Mouse (Mus musculus) kidney, postnatal 4 days (tissue): ENCODE data around the gene Slc35b2.

ENCODE experiments used
- DNase-seq, 2 experiments: peaks; one replicate each; pipeline ENCODE4 v3.0.0; 2021; ENCODE audit warnings: mixed read lengths in 2 of 2

Slc35b2 gene

DNA sequence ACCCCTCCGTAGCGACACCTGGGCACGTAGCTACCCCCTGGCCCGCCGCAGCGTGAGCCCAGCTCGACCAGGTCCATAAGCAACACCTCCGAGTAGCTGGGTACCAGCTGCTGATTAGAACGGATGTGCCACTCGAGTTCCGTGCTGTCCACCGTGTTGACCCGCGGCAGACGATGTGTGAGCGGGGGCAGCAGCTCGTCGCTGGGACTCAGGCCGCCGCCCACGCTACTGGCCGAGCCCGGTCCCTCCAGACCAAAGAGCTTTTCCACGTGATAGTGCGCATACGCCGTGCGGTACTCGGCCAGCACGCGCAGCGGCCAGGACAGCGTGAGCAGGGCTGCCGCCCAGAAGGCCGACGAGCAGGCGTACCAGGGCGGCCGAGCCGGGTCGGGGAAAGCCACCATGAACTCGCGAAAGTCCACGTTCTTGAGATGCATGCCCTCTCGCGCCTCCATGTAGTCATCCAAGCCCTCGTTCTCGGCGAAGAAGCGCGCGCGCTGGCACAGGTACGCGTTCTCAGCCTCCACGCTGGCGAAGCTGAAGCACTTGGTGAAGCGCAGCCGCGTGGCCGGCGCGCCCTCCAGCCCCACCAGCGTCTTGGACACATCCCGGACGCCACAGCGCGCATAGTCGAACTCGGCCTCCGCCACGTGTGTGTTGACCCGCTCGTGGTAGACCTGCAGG lies 18.3 kb upstream of the Slc35b2 start:
- peak in 1 of 2 experiments; percentile 46 for DNase-seq

- no peak for DNase-seq
Measured at GRCm38 (mm10) chr17:45546941-45547340, 16.7 kb upstream of the Slc35b2 start.

DNA sequence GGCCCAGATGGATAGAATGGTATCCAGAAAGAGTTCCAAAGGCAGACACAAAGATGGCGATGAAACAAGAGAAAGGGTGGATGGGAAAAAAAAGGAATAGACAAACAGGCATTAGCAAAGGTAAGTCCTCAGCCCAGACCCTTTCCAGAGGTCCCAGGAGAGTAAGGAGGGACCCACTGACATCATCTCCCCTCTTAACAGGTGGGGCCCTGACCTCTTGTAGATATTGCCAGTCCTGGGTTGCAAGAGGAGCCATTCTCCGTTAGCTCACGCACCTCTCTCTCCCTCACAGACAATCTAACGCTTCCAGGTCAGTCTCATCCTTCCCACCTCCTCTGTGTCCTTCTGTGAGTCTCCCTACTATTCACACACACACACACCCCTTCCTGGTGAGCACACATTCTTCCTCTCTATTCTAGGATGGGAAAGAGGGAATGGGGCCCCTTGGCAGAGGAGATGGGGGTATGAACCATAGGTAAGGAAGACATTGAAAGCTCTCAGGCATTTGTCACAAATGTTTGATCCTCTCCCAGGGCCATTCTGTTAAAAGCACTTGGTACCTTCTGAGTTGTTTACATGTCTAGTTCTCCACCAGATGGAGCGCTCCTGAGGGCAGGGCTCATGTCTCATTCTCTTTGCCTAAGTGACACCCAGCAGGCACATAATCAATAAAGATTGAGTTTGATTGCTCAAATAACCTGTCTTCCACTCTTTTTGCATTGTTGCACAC lies 16.0 kb upstream of the Slc35b2 start:
- no peak for DNase-seq

DNA sequence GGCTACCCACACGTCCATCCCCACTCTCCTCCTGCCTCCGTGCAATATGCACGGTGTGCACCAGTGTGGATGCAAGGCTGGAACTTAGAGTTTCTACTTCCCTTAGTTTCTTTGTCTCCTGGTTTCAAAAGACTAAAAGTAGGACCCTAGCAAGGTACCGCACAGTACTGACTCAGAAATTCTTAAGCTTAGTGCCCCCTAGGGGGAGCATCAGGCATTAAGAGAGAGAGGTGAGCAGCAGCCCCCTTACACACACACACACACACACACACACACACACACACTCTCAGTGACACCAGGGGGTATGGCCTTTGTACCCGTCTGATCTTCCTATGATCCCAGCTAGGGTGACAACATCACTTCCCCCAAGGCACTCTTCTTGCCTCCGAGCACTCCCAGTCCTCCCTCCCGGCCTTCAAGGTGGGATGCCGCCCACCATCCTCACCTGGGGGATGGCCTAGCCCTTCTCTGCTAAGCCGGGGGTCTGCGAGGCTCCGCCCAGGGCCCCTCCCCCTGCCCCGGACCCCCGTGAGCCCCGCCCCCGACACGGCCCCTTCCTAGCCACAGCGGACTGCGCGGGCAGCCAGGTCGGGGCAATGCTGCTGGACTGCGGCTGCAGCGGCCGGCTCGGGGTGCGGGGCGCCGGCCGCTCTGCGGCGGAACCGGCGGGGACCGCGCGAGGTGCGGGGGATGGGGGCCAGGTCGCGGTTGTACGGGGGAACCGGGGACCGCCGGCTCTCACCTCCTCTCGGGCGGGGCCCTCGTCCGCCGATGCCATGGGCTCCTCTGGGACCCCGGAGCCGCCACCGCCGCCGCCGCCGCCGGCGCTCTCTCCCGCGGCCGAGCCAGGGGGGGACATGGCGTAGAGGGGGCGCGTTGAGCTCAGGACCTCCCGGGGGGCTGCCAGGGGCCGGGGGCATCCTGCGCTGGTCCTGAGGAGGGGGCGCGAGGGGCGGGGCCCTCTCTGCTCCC lies 14.8 kb upstream of the Slc35b2 start:
- peak; percentile 41 to 59 for DNase-seq

DNA sequence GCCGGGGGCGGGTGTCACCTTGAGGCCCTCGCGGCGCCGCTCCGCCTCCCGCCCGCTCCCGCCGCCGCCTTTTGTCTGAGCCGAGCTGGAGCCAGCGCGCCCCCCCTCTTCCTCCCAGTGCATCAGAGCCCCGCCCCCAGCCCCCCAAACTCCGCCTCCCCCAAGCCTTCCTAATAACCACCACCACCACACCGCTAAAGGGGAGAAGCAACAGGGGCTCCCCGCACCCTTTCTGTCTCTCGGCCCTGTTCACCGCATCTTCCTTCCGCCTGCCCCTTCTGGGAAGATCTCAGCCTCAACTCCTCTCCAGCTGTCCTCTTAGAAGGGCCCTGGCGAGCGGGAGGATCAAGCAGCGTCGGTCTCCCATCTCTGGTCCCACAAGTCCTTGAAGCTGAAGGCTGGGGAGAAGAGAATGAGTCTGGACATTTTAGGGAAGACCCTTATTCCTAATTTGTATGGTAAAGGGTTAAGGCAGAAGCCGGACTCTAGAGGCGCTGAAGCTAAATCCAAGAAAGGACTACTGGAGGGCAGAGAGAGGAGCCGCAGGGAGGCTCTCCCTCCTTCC lies 14.0 kb upstream of the Slc35b2 start, which contains the start of gene Tmem151b:
TSS of gene Tmem151b (minus strand) at position 61 of the 565 bp plus-strand sequence.
- peak; percentile 70 to 74 for DNase-seq

DNA sequence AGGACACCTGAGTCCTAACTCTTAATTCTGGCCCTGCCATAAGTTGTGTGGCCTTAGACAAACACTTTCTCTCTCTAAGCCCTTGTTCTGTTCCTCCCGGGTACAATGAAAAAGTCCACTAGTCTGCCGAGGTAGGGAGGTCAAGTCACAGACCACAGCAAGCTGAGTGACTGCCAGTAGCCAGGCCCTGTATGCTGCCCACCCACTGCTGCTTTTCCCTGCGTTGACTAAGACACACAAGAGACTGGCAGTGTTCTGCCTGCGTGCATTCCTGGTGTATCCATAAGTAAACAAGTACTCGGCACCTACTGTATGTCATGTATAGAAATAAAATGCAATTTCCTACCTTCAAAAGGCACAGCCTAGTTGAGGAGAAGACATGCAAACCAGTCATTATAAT lies 13.4 kb upstream of the Slc35b2 start:
- no peak for DNase-seq

DNA sequence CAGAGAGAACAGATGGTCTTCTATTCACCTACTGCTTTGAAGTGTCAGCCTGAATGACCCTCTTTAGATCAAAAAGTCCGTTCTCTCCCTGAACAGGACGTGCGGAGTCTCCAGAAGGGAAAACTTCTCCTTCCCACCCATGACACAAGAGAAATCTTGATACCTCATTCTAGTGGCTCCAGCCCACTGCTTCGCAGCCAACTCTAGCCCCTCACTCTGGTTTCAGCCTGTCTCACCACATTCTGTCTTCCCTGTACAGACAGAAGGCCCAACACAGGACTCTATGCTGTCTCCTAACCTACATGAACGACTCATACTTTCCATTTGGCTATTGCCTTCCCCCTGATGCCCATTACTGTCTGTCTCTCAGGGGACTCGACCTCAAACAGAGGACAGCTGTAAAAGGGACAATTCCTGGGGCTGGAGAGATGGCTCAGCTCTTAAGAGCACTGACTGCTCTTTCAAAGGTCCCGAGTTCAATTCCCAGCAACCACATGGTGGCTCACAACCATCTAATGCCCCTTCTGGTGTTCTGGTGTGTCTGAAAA lies 12.4 kb upstream of the Slc35b2 start:
- DNase-seq: no peak

GRCm38 (mm10) chr17:45551816-45552451 lies 11.7 kb upstream of the Slc35b2 start:
- peak; percentile 86 to 87 for DNase-seq

DNA sequence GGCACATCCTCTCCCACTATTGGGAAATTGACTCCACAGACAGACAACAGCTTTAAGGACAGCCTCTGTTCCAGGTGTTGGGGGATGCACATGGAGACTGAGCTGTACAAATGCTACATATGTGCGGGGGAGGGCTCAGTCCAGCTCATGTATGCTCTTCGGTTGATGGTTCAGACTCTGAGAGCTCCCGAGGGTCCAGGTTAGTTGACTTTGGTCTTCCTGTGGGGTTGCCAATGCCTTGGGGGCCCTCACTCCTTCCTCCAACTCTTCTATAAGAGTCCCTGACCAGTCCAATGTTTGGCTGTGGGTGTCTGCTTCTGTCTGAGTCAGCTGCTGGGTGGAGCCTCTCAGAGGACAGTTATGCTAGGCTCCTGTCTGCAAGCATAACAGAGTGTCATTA lies 10.6 kb upstream of the Slc35b2 start:
- no peak for DNase-seq

DNA sequence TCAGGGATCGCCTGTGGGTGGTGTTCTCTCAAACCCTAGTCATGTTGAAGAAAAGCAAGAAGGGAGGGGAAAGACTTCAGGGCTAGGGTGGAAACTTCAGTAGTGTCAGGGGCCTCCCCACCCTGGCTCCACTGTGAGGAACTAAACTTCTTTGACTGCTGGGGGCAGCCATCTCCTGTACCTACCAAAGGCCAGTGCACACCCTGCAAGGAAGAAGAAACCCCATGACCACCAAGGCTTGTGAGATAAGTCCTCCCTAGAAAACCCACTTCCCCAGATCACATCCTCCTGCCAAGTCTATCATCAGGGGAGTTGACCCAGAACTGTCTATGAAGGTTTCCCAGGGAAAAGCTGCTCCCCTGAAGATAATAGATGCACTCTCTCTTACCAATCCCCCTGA lies 9.3 kb upstream of the Slc35b2 start:
- DNase-seq: no peak

GRCm38 (mm10) chr17:45555452-45556106 lies 8.1 kb upstream of the Slc35b2 start, which contains the start of gene Nfkbie:
Gene Nfkbie (plus strand): TSS chr17:45555703.
- peak; percentile 99 for DNase-seq

GRCm38 (mm10) chr17:45556107-45556489 lies 7.6 kb upstream of the Slc35b2 start:
- no peak for DNase-seq

DNA sequence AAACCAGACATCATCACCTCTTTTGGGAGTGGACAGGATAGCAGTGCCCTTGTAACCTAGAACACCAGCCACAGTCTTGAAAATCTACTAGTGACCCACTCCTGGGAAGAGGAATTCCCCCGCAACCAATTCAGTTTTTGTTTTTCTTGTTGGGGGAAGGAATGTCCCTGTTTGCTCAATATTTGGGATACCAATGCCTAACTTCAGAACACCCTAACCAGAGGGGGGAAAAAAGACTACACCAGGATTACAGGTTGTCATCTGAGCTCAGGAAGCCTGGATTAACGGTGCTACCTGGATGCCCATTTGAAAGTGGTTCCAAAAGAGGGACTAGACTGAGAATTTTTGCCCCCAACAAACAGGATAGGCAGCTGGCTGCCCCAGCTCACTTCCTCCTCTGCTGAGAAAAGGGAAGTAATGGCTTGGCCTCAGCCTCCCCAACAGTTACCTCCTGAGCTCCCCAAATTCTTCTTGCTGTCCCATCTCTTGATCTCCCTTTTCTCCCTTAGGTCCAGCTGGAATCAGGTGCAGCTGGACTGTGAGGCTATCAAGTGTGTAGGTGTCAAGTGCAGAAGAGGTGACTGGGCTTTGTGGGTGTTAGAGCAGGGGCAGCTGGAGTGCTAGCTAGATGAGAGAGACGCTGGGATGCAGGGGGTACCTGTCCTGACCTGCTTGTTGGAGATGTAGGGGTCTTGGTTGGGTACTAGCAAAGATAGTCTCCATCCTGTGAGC lies 7.0 kb upstream of the Slc35b2 start:
- DNase-seq: peak in 1 of 2 experiments; percentile 3

DNA sequence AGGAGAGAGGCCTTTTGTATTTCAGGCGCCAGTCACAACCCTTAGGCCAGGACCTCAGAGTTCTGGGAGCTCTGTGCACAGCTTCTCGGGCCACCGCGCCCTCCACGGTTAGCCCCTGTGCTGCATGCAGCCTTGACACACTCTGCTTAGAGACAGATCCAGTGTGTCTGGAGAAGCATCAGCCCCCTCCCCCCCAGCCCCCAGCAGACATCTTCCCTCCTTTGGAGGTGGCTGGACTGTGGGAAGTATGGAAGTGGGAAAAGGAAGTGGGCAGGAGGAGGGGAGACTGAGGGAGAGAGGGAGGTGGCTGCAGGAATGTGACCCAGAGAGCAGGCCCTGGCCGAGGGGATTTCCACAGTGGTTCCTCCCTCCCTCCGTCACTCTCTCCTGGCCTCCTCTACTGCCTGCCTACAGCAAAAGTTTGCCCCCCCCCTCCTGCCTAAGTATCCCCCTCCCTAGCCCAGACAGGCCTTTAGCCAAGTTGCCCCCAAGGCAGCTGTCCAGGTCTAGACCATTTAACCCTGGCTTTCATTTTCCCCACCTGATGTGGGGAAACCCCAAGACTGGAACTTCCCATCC lies 6.3 kb upstream of the Slc35b2 start:
- peak in 1 of 2 experiments; percentile 27 for DNase-seq

GRCm38 (mm10) chr17:45557998-45558862 lies 5.4 kb upstream of the Slc35b2 start:
- DNase-seq: peak in 1 of 2 experiments; percentile 10

GRCm38 (mm10) chr17:45559732-45560525 lies 3.7 kb upstream of the Slc35b2 start:
- DNase-seq: no peak

GRCm38 (mm10) chr17:45563216-45563615 lies 458 bp upstream of the Slc35b2 start:
- no peak for DNase-seq

DNA sequence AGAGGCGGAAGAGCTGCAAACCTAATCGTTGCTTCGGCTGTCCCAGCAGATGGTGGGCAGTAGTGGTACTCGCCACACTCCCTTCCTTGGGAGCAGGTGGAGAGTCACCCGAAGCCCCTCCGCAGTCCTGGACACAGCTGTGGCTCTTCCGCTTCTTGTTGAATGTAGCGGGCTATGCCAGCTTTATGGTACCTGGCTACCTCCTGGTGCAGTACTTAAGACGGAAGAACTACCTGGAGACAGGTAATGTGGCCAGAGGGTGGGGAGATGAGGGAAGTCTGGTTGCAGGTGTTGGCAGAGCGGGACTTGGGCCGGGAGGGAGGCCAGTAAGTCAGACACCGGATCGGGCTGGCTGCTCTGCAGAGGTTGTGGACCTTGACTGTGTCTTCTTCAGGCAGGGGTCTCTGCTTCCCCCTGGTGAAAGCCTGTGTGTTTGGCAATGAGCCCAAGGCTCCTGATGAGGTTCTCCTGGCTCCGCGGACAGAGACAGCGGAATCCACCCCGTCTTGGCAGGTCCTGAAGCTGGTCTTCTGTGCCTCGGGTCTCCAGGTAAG lies 934 bp downstream of the Slc35b2 start:
- DNase-seq: peak; percentile 30 to 57
